ENCODE assay signal across 8 mouse cellular contexts in genomic region chr19:8756635-8757387, GRCm38 (mm10). TPM values are rescaled to one million over a fixed set of nuclear protein-coding genes. Genes with fewer than 3 reads are reported as not detected.
DNase-seq lines count a peak whose midpoint lies in the region; ATAC-seq and TF ChIP-seq lines count a peak whose summit lies in the region.

Nxf1 (plus strand) TSS chr19:8757073.

- no peaks in the 10 kb centered on the region for H3K9me3 ChIP-seq in E14TG2a.4 (ENCODE audit: low read length)
- no peaks in the 10 kb centered on the region for H3K9me3 ChIP-seq in forebrain, embryonic 13.5 days (replicated peaks)
- H3K9me3 ChIP-seq in neural tube, embryonic 15.5 days (replicated peaks) = no peaks in the 10 kb centered on the region

- no peaks in the 10 kb centered on the region for H3K27me3 ChIP-seq in E14TG2a.4 (ENCODE audit: insufficient read depth, low read length)
- H3K27me3 ChIP-seq in forebrain, embryonic 13.5 days = no peaks in the 10 kb centered on the region
- no peaks in the 10 kb centered on the region for H3K27me3 ChIP-seq in neural tube, embryonic 15.5 days (replicated peaks)

- peak within 1 kb of the TSS; percentile 95 for H3K9ac ChIP-seq in forebrain, embryonic 13.5 days
- H3K9ac ChIP-seq in neural tube, embryonic 15.5 days (replicated peaks) = peak within 1 kb of the TSS; percentile 98

- under 1% methylated on average over 74 of the region's 75 CpGs for WGBS in forebrain, embryonic 13.5 days
- WGBS in neural tube, embryonic 15.5 days = under 1% methylated on average over 74 of the region's 75 CpGs

- intact Hi-C loops in heart, postnatal 10 days (cut with DNase I) = loop anchor here (5.0 kb wide), 1 partner anchor 45 kb away; the partner anchor contains the start of gene Zbtb3

- ATAC-seq in forebrain, embryonic 13.5 days = peak; percentile 95
- ATAC-seq in neural tube, embryonic 15.5 days (ENCODE audit: low FRiP score) = peak; percentile 97

- peak within 1 kb of the TSS; percentile 97 for H3K4me3 ChIP-seq in E14TG2a.4 (replicated peaks; ENCODE audit: low read length)
- peak within 1 kb of the TSS; percentile 96 for H3K4me3 ChIP-seq in forebrain, embryonic 13.5 days
- peak within 1 kb of the TSS; percentile 99 for H3K4me3 ChIP-seq in neural tube, embryonic 15.5 days (replicated peaks)

- peak within 1 kb of the TSS; percentile 85 for H3K27ac ChIP-seq in forebrain, embryonic 13.5 days
- H3K27ac ChIP-seq in neural tube, embryonic 15.5 days (replicated peaks) = peak within 1 kb of the TSS; percentile 89

- no peak for TF ChIP-seq CTCF in E14TG2a.4 (conservative IDR thresholded peaks at IDR 0.05; ENCODE audit: low read length)

- H3K4me1 ChIP-seq in E14TG2a.4 (replicated peaks; ENCODE audit: low read depth, low read length) = peaks cover 47% of the 10 kb centered on the region
- H3K4me1 ChIP-seq in forebrain, embryonic 13.5 days = peaks cover 26% of the 10 kb centered on the region
- peaks cover 34% of the 10 kb centered on the region for H3K4me1 ChIP-seq in neural tube, embryonic 15.5 days

- DNase-seq in c-Kit-positive CD71-positive TER-119-positive erythroid progenitor cells, embryonic 14.5 days (ENCODE audit: low spot score) = peak; percentile 92
- DNase-seq in heart, postnatal 10 days = peak; percentile 95
- DNase-seq in layer of hippocampus, adult 11-12 months (ENCODE audit: low spot score) = peak; percentile 91
- peak; percentile 89 to 92 for DNase-seq in lung, adult 18-20 months
- peak; percentile 92 for DNase-seq in testis, postnatal 14 days (ENCODE audit: low spot score)

- H3K36me3 ChIP-seq in E14TG2a.4 (ENCODE audit: insufficient read depth, low read length) = peaks cover 48% of the 10 kb centered on the region
- peaks cover 38% of the 10 kb centered on the region for H3K36me3 ChIP-seq in forebrain, embryonic 13.5 days (ENCODE audit: poor library complexity, severe bottlenecking)
- H3K36me3 ChIP-seq in neural tube, embryonic 15.5 days = peaks cover 30% of the 10 kb centered on the region

- peak within 1 kb of the TSS; percentile 85 for H3K4me2 ChIP-seq in forebrain, embryonic 13.5 days
- peak within 1 kb of the TSS; percentile 75 for H3K4me2 ChIP-seq in neural tube, embryonic 15.5 days

RNA-seq across cellular contexts. Expression of gene Nxf1, which starts in this region (rescaled TPM):
- 194 and 211 TPM in 2 replicates for polyA plus RNA-seq in forebrain, embryonic 13.5 days (2015; fragmentation: Nextera tagmentation; extraction: Ambion mirVana)
- total RNA-seq in heart, postnatal 10 days (2021) = 10 to 100 TPM; 61.7 to 67.6 TPM
- 127 and 140 TPM in 2 replicates for polyA plus RNA-seq in neural tube, embryonic 15.5 days (2015; fragmentation: Nextera tagmentation; extraction: Ambion mirVana)

Comparison
In these comparisons a context has a peak if more than half of its experiments do, and no peak if none do; other contexts are left out.
1. Peak in every context shown above with its lines: DNase-seq, ATAC-seq, H3K4me3 ChIP-seq and H3K27ac ChIP-seq.